Mouse (Mus musculus) cerebellum, adult 2 months (tissue): Measurements from ENCODE around the gene Capza2. TPM values are rescaled to one million over a fixed set of nuclear protein-coding genes. Genes with fewer than 3 reads are reported as not detected.
A peak's percentile ranks its signal among the peaks of the same experiment; 100 is the strongest.

Experiments used
- DNase-seq, 2 experiments: peaks; one replicate each; pipeline ENCODE4 v3.0.0; 2021
- H3K27ac ChIP-seq: fragments of 200-500 bp; 2 replicates; pipeline ENCODE4 v1.5.1; 2012; ENCODE audit warnings: low read length, control low read depth, inconsistent platforms; ENCODE audit not compliant: insufficient read depth
- H3K27me3 ChIP-seq: fragments of 200-500 bp; 2 replicates; pipeline ENCODE4 v1.6.1; 2012; ENCODE audit warnings: inconsistent platforms, mild to moderate bottlenecking, low read length, moderate library complexity; ENCODE audit not compliant: control insufficient read depth, insufficient read depth
- H3K4me1 ChIP-seq: fragments of 200-500 bp; 2 replicates; pipeline ENCODE4 v1.6.1; 2011; ENCODE audit warnings: low read length; ENCODE audit not compliant: control insufficient read depth, insufficient read depth
- H3K4me3 ChIP-seq: fragments of 200-500 bp; replicated peaks from 2 replicates; pipeline ENCODE3; 2011; ENCODE audit warnings: mild to moderate bottlenecking, low read depth, low read length, control low read depth; ENCODE audit not compliant: insufficient read depth
- CTCF ChIP-seq: fragments of 200-500 bp; IDR thresholded peaks from 2 replicates; pipeline ENCODE4 v1.5.1; 2011; ENCODE audit warnings: low read depth, mild to moderate bottlenecking, control low read depth, low read length, moderate library complexity, borderline replicate concordance; ENCODE audit not compliant: insufficient read depth
- POLR2A ChIP-seq: fragments of 200-500 bp; IDR thresholded peaks from 2 replicates; pipeline ENCODE4 v1.6.1; 2011; ENCODE audit warnings: low read length, control low read depth, borderline replicate concordance; ENCODE audit not compliant: insufficient read depth
- WGBS: fragments of 180-500 bp; shearing (Covaris S2); methylation state at CpG from one replicate; pipeline ENCODE4 v1.1.7; 2018; 5-methylcytosine and 5-hydroxymethylcytosine counted together
- polyA plus RNA-seq: library from polyadenylated mRNA; depleted of rRNA; stranded (reverse); fragments of >200 nt; gene quantifications from 2 replicates; pipeline ENCODE4 v1.2.3, GENCODE M21; 2012; rRNA removed

Capza2 gene
- 124 TPM in 2 replicates for polyA plus RNA-seq

DNA sequence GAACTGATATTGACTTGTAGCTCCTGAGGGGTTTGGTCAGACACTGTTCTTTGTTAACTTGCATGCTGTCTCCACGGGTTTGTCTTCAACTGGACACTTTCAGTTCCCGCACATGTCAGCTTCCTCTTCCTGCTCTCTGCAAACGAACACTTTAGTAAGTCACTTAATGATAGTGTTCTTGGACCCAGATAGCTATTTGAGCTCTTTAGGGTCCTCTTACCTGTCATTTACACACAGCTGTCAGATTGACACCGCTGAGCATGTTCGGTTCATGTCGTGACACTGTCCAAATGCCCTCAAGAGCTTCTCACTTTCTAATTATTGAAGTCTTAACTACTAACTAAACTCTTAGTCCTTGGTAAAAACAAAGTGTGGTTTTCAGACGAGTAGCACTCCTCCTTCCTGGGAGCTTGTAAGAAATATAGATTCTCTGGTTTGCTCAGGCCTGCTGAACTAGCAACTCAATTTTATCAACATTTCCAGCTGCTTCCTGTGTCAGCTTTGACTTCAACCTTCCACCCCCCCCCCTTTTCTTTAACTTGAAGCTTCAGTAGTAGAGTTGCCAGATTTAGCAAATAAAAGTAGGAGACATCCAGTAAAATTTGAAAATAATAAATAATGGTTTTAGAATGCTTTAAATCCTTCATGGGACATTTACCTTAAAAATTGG is at the start of gene Capza2:
Gene Capza2 (plus strand): TSS at position 620 of the 670 bp plus-strand sequence.
- DNase-seq = no peak
- H3K4me3 ChIP-seq = peak within 1 kb of the TSS; percentile 74
- H3K4me1 ChIP-seq = no peaks in the 10 kb centered on the region; the same call in 1 of the 2 replicates
- 84% methylated on average over 7 of the region's 7 CpGs for WGBS
- TF ChIP-seq POLR2A = no peak
- no peak for TF ChIP-seq CTCF
- H3K27ac ChIP-seq = no peak within 1 kb of the TSS
- no peaks in the 10 kb centered on the region for H3K27me3 ChIP-seq

DNA sequence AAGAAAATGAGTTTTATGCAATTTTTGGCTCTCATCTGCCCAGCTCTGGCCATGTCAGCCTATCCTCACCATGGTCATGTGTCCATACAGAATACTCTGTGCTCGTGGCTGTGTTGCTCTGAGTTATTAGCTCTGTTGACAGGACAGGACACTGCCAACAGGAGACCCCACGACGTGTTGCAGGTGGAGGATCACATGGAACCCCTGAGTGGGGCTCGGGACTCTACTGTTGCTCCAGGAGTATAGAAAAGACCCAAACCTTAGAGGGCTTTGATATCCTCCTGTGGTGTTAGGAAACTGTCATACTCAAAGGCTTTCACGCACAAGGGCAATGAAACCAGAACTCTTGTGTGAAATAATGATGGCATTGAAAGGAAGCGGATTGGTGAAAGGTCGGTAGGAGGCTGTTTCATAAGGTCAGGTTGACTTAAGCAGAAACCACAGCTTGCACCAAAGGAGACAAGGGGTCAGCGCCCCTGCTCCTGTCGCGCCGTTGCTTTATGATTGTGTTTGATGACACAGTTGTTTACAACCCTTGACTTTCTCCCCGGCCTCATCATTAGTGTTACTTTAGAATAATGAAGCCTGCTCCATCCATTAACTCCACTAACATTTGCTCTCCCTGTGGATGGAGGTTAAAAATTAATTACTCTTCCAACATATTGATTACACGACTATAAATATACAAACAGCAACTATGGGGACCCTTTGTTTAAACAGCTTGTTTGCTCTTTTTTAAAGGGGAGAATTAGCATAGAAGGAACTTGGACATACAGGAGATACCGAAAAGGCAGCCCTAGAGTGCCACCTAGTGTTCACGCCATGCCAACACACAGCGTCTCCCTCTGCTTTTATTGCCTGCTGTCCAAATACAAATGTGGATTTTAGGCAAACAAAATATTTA is 46.7 kb upstream of the Capza2 start:
- Histone ChIP-seq H3K4me1 (no peaks in the 10 kb centered on the region), H3K27ac (no peak overlapping the region), H3K27me3 (no peaks in the 10 kb centered on the region), H3K4me3 (no peak overlapping the region)
- peak; percentile 48 to 69 for DNase-seq
- TF ChIP-seq CTCF (peak; percentile 90), POLR2A (no peak)
- WGBS = 34% methylated on average over 16 of the region's 16 CpGs

DNA sequence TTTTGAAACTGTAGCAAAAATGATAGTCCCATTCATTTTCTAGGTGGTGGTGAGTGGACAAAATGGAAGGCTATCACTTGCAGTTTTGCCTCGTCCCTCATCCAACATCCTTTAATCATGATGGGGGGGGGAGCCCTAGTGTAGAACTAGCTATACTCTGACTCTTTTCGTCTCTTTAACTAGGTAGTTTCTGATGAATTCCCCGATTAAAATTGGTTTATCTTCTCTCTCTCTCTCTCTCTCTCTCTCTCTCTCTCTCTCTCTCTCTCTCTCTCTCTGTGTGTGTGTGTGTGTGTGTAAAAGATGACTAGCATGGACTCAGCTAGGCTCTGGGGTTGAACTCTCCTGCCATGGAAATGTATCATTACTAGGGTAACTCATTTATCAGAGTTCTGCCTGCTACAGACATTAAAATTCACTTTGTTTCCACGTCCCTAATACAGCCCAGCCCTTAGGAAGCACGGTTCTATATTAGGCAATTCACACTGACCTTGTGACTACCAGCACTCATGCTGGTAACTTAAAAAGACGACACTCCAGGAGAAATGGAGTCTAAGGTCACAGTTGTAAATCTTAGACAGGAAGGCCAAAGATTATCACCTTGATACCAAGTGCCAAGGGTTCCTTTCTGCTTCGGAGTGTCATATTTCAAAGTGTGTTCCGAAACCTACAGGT is 45.9 kb upstream of the Capza2 start:
- H3K4me1 ChIP-seq = no peaks in the 10 kb centered on the region
- WGBS = 56% methylated on average over 8 of the region's 8 CpGs

DNA sequence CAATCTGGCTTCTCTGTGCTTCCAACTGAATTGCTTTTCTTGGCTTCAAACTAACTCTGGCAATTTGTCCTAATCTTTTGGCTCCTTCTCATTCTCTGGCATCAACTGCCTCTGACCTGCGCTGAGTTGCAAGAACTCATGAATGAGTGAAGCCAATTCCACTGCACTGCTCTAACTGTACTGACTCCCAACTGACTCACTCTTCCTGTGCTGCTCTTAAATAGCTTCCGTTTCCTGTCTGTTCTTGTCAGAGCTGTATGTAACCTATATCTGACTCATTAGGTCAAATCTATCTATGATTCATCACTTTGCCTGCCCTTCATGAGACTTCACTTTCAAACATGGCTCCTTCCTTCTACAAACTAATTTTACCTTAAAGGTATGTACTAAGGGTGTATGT is 42.1 kb upstream of the Capza2 start:
- Histone ChIP-seq H3K27ac (no peak overlapping the region), H3K4me1 (no peaks in the 10 kb centered on the region), H3K4me3 (no peak overlapping the region), H3K27me3 (no peaks in the 10 kb centered on the region)
- TF ChIP-seq CTCF = no peak
- no peak for TF ChIP-seq POLR2A
- WGBS = 59% methylated on average over 2 of the region's 2 CpGs
- no peak for DNase-seq

More for the DNA sequence above, 45.9 kb upstream of the Capza2 start:
- TF ChIP-seq POLR2A = no peak
- no peak for TF ChIP-seq CTCF
- no peak for DNase-seq
- no peak overlapping the region for H3K4me3 ChIP-seq
- H3K27me3 ChIP-seq = no peaks in the 10 kb centered on the region
- H3K27ac ChIP-seq = no peak overlapping the region

DNA sequence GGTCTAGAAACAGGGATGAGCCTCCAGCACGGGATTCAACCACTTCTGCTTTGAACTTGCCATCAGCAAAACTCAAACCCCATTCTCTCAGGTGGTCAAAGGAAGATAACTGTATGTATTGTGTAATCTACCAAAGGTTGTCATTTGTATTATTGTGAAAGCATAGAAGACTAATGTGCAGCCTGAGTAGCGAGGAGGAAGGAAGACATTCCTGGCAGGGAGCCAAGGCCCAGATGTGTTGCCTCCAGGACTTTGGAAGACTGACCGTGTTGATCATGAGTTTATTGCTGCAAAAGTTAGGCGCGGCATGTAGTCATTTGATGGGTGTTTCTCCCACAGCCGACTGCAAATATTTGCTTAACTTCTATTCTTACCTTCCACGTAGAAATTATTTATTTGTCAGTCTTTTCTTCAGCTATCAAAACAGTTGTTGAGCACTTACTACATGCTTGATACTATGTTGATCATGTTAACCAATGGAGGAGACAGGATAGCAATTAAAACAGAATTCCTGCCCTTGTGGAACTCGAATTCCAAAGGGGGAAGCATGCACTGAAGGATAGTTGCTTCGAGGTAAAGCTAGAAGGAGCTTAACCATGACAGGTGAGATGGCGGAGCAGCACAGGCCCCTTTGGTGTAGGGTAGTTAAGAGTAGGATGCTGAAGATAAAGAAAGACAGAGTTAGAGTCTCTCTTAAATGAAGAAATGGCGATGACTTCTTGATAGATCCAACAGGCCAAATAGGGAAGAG is 40.1 kb upstream of the Capza2 start:
- Histone ChIP-seq H3K27me3 (no peaks in the 10 kb centered on the region), H3K4me3 (no peak overlapping the region), H3K4me1 (no peaks in the 10 kb centered on the region), H3K27ac (no peak overlapping the region)
- 76% methylated on average over 11 of the region's 11 CpGs for WGBS
- DNase-seq = no peak
- TF ChIP-seq POLR2A (no peak), CTCF (no peak)

DNA sequence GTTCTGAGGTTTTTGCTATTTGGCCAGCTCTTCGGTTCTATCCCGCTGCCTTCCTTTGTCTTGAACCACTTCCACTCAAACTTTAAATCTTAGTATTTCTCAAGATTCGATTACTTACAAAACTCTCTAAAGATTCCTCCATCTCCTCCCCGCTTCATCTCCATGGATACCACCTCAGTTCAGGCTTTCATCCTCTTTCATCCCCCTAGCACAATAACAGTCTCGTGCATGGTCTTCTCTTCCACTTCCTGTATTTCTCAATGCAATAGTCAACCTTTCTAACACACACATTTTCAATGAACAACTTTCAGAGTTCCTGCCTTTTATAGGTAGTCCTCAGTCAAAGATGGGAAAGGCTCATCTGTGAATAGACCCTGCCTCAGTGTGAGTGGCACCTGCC is 36.7 kb upstream of the Capza2 start:
- no peak for TF ChIP-seq POLR2A
- Histone ChIP-seq H3K4me3 (no peak overlapping the region), H3K27me3 (no peaks in the 10 kb centered on the region), H3K27ac (no peak overlapping the region), H3K4me1 (no peaks in the 10 kb centered on the region)
- 78% methylated on average over 5 of the region's 5 CpGs for WGBS
- no peak for DNase-seq

DNA sequence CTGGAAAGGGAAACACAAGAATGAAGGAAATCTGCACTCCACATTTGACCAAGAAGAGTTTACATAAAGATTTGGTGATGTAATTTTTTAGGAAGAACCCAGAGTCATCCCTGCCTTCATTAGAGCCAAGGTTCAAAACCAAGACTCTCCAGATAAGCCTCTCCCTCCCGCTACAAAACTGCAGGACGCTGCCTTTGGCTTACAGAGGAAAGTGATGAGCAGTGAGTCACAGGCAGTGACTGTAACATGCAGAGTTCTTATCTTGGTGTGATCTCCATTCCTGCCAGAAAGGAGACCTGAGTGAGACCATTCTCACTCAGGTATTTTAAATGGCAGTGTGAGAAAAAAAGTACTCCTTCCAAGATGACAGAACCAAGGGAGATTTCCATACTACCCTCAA is 34.5 kb upstream of the Capza2 start:
- 69% methylated on average over 2 of the region's 2 CpGs for WGBS
- TF ChIP-seq CTCF = no peak
- no peak for TF ChIP-seq POLR2A
- no peak for DNase-seq
- no peaks in the 10 kb centered on the region for H3K27me3 ChIP-seq
- no peak overlapping the region for H3K4me3 ChIP-seq
- H3K4me1 ChIP-seq = no peaks in the 10 kb centered on the region
- no peak overlapping the region for H3K27ac ChIP-seq
